Mouse (Mus musculus): Measurements from ENCODE around the gene Snx14. TPM values are rescaled to one million over a fixed set of nuclear protein-coding genes. Genes with fewer than 3 reads are reported as not detected.

Snx14 gene
- polyA plus RNA-seq, 1 experiment = 31.4 TPM

- no peaks in the 10 kb centered on the region for H3K27me3 ChIP-seq (ENCODE audit: control insufficient read depth, insufficient read depth, low read length, poor library complexity, severe bottlenecking)
- H3K9ac ChIP-seq (ENCODE audit: low read depth, poor library complexity, severe bottlenecking) = no peak overlapping the region
- no peaks in the 10 kb centered on the region for H3K36me3 ChIP-seq (ENCODE audit: control insufficient read depth, insufficient read depth, low read length, poor library complexity, severe bottlenecking)
- H3K4me1 ChIP-seq (ENCODE audit: control insufficient read depth, insufficient read depth, low read length) = no peaks in the 10 kb centered on the region
- H3K9me3 ChIP-seq (replicated peaks; ENCODE audit: control insufficient read depth, insufficient read depth, low read length, poor library complexity, severe bottlenecking) = no peaks in the 10 kb centered on the region
- no peak overlapping the region for H3K4me3 ChIP-seq (ENCODE audit: low read depth, low read length)
- no peak overlapping the region for H3K27ac ChIP-seq (ENCODE audit: insufficient read depth, low read length)
- TF ChIP-seq CTCF (IDR thresholded peaks at IDR 0.05; ENCODE audit: low read depth, low read length) (no peak), POLR2A (IDR thresholded peaks at IDR 0.05; ENCODE audit: insufficient read depth, low read length) (no peak), EP300 (IDR thresholded peaks at IDR 0.05; ENCODE audit: insufficient read depth, low read depth, low read length) (no peak)
Measured at GRCm38 (mm10) chr9:88404515-88404914, 34.2 kb downstream of the Snx14 start.

- TF ChIP-seq CTCF (IDR thresholded peaks at IDR 0.05; ENCODE audit: low read depth, low read length) (no peak), EP300 (IDR thresholded peaks at IDR 0.05; ENCODE audit: insufficient read depth, low read depth, low read length) (no peak), POLR2A (IDR thresholded peaks at IDR 0.05; ENCODE audit: insufficient read depth, low read length) (no peak)
- H3K36me3 ChIP-seq (ENCODE audit: control insufficient read depth, insufficient read depth, low read length, poor library complexity, severe bottlenecking) = no peaks in the 10 kb centered on the region
- no peak overlapping the region for H3K4me3 ChIP-seq (ENCODE audit: low read depth, low read length)
- no peak overlapping the region for H3K27ac ChIP-seq (ENCODE audit: insufficient read depth, low read length)
- no peak overlapping the region for H3K9ac ChIP-seq (ENCODE audit: low read depth, poor library complexity, severe bottlenecking)
- no peaks in the 10 kb centered on the region for H3K4me1 ChIP-seq (ENCODE audit: control insufficient read depth, insufficient read depth, low read length)
- H3K27me3 ChIP-seq (ENCODE audit: control insufficient read depth, insufficient read depth, low read length, poor library complexity, severe bottlenecking) = no peaks in the 10 kb centered on the region
- no peaks in the 10 kb centered on the region for H3K9me3 ChIP-seq (replicated peaks; ENCODE audit: control insufficient read depth, insufficient read depth, low read length, poor library complexity, severe bottlenecking)
Measured at GRCm38 (mm10) chr9:88404088-88404487, 34.7 kb downstream of the Snx14 start.

GRCm38 (mm10) chr9:88398461-88398860, 40.3 kb downstream of the Snx14 start:
- Histone ChIP-seq H3K4me3 (ENCODE audit: low read depth, low read length) (no peak overlapping the region), H3K36me3 (ENCODE audit: control insufficient read depth, insufficient read depth, low read length, poor library complexity, severe bottlenecking) (no peaks in the 10 kb centered on the region; the same call in none of the 2 replicates), H3K27ac (ENCODE audit: insufficient read depth, low read length) (no peak overlapping the region), H3K9me3 (replicated peaks; ENCODE audit: control insufficient read depth, insufficient read depth, low read length, poor library complexity, severe bottlenecking) (no peaks in the 10 kb centered on the region), H3K27me3 (ENCODE audit: control insufficient read depth, insufficient read depth, low read length, poor library complexity, severe bottlenecking) (no peaks in the 10 kb centered on the region), H3K9ac (ENCODE audit: low read depth, poor library complexity, severe bottlenecking) (no peak overlapping the region), H3K4me1 (ENCODE audit: control insufficient read depth, insufficient read depth, low read length) (no peaks in the 10 kb centered on the region)
- TF ChIP-seq EP300 (IDR thresholded peaks at IDR 0.05; ENCODE audit: insufficient read depth, low read depth, low read length) (no peak), POLR2A (IDR thresholded peaks at IDR 0.05; ENCODE audit: insufficient read depth, low read length) (no peak), CTCF (IDR thresholded peaks at IDR 0.05; ENCODE audit: low read depth, low read length) (no peak)

- Histone ChIP-seq H3K4me3 (ENCODE audit: low read depth, low read length) (no peak overlapping the region), H3K4me1 (ENCODE audit: control insufficient read depth, insufficient read depth, low read length) (no peaks in the 10 kb centered on the region), H3K27me3 (ENCODE audit: control insufficient read depth, insufficient read depth, low read length, poor library complexity, severe bottlenecking) (no peaks in the 10 kb centered on the region), H3K9me3 (replicated peaks; ENCODE audit: control insufficient read depth, insufficient read depth, low read length, poor library complexity, severe bottlenecking) (no peaks in the 10 kb centered on the region), H3K27ac (ENCODE audit: insufficient read depth, low read length) (no peak overlapping the region), H3K9ac (ENCODE audit: low read depth, poor library complexity, severe bottlenecking) (no peak overlapping the region), H3K36me3 (ENCODE audit: control insufficient read depth, insufficient read depth, low read length, poor library complexity, severe bottlenecking) (no peaks in the 10 kb centered on the region; the same call in none of the 2 replicates)
- TF ChIP-seq POLR2A (IDR thresholded peaks at IDR 0.05; ENCODE audit: insufficient read depth, low read length) (no peak), CTCF (IDR thresholded peaks at IDR 0.05; ENCODE audit: low read depth, low read length) (no peak), EP300 (IDR thresholded peaks at IDR 0.05; ENCODE audit: insufficient read depth, low read depth, low read length) (no peak)
Measured at GRCm38 (mm10) chr9:88394852-88395251, 43.9 kb downstream of the Snx14 start.

GRCm38 (mm10) chr9:88388826-88389225, 49.9 kb downstream of the Snx14 start:
- TF ChIP-seq POLR2A (IDR thresholded peaks at IDR 0.05; ENCODE audit: insufficient read depth, low read length) (no peak), CTCF (IDR thresholded peaks at IDR 0.05; ENCODE audit: low read depth, low read length) (no peak), EP300 (IDR thresholded peaks at IDR 0.05; ENCODE audit: insufficient read depth, low read depth, low read length) (no peak)
- Histone ChIP-seq H3K36me3 (ENCODE audit: control insufficient read depth, insufficient read depth, low read length, poor library complexity, severe bottlenecking) (no peaks in the 10 kb centered on the region; the same call in 1 of the 2 replicates), H3K9me3 (replicated peaks; ENCODE audit: control insufficient read depth, insufficient read depth, low read length, poor library complexity, severe bottlenecking) (no peaks in the 10 kb centered on the region), H3K27ac (ENCODE audit: insufficient read depth, low read length) (no peak overlapping the region), H3K4me3 (ENCODE audit: low read depth, low read length) (no peak overlapping the region), H3K4me1 (ENCODE audit: control insufficient read depth, insufficient read depth, low read length) (no peaks in the 10 kb centered on the region), H3K9ac (ENCODE audit: low read depth, poor library complexity, severe bottlenecking) (no peak overlapping the region), H3K27me3 (ENCODE audit: control insufficient read depth, insufficient read depth, low read length, poor library complexity, severe bottlenecking) (no peaks in the 10 kb centered on the region)

- no peak overlapping the region for H3K9ac ChIP-seq (ENCODE audit: low read depth, poor library complexity, severe bottlenecking)
- H3K9me3 ChIP-seq (replicated peaks; ENCODE audit: control insufficient read depth, insufficient read depth, low read length, poor library complexity, severe bottlenecking) = no peaks in the 10 kb centered on the region
- H3K4me1 ChIP-seq (ENCODE audit: control insufficient read depth, insufficient read depth, low read length) = no peaks in the 10 kb centered on the region
- H3K36me3 ChIP-seq (ENCODE audit: control insufficient read depth, insufficient read depth, low read length, poor library complexity, severe bottlenecking) = peaks cover 4% of the 10 kb centered on the region
- no peak overlapping the region for H3K4me3 ChIP-seq (ENCODE audit: low read depth, low read length)
- no peaks in the 10 kb centered on the region for H3K27me3 ChIP-seq (ENCODE audit: control insufficient read depth, insufficient read depth, low read length, poor library complexity, severe bottlenecking)
- H3K27ac ChIP-seq (ENCODE audit: insufficient read depth, low read length) = no peak overlapping the region
- no peak for TF ChIP-seq CTCF (IDR thresholded peaks at IDR 0.05; ENCODE audit: low read depth, low read length)
- no peak for TF ChIP-seq POLR2A (IDR thresholded peaks at IDR 0.05; ENCODE audit: insufficient read depth, low read length)
- no peak for TF ChIP-seq EP300 (IDR thresholded peaks at IDR 0.05; ENCODE audit: insufficient read depth, low read depth, low read length)
Measured at GRCm38 (mm10) chr9:88380542-88380941, 58.2 kb downstream of the Snx14 start.

All from ES-Bruce4 (cell line).